Mouse (Mus musculus): ENCODE measurements at regions not wholly inside any gene's neighbourhood (a gene's known extent, or its start where the extent isn't known, plus 50 kb on each side); places are given as distances from the start of the nearest gene placed in this dataset.

DNA sequence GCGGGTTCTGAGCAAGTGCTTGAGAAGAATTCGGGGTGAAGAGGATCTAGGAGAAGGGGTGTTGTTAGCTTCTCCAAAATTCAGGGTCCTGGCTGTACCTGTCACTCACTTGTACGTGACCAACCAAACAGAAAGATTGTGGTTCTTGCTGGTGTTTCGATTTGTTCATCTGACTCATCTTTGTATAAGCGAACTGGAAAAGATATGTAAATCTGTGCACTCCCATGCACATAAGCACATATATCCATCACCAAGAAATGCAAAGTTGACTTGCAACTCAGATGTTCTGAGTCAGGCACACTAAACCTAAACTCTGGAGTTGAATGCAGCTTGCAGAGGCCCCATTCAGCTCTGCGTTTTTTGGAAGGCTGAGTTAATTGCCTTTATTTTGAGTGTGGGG lies 107.4 kb downstream of the Spata18 start:
- WGBS: 88% methylated on average over 6 of the region's 6 CpGs
- no peak for ATAC-seq (ENCODE audit: insufficient number of reproducible peaks, low FRiP score, low TSS enrichment, low read depth)
- Histone ChIP-seq H3K27ac (replicated peaks; ENCODE audit: low read depth, low read length) (no peak overlapping the region), H3K9me3 (ENCODE audit: control insufficient read depth, low read length) (no peaks in the 10 kb centered on the region), H3K4me2 (ENCODE audit: low read depth, severe bottlenecking) (no peak overlapping the region), H3K4me3 (ENCODE audit: low read depth, low read length) (no peak overlapping the region), H3K9ac (ENCODE audit: low read length) (no peak overlapping the region), H3K36me3 (ENCODE audit: control insufficient read depth, insufficient read depth, low read length) (no peaks in the 10 kb centered on the region), H3K27me3 (ENCODE audit: control insufficient read depth, insufficient read depth, low read length) (no peaks in the 10 kb centered on the region), H3K4me1 (ENCODE audit: control insufficient read depth, insufficient read depth, low read length) (peaks cover 10% of the 10 kb centered on the region)
- DNase-seq (ENCODE audit: low spot score): no peak

DNA sequence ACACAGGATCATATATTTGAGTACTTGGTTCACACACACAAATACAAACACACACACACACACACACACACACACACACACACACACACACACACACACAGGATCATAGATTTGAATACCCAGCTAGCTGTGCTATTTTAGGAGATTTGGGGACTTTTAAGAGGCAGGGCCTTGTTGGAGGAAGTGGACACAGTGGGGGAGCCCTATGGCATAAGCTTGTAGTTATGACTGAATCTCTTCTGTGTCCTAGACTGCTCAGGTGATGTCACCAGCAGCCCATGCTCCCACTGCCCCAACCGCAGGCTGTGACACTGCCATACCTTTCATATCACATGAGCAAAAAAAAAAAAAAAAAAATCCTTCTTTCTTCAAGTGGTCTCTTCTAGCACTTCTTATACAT lies 110.1 kb downstream of the Spata18 start:
- Histone ChIP-seq H3K36me3 (ENCODE audit: control insufficient read depth, insufficient read depth, low read length) (no peaks in the 10 kb centered on the region), H3K4me3 (ENCODE audit: low read depth, low read length) (no peak overlapping the region), H3K27me3 (ENCODE audit: control insufficient read depth, insufficient read depth, low read length) (no peaks in the 10 kb centered on the region), H3K4me1 (ENCODE audit: control insufficient read depth, insufficient read depth, low read length) (no peaks in the 10 kb centered on the region), H3K9me3 (ENCODE audit: control insufficient read depth, low read length) (no peaks in the 10 kb centered on the region), H3K4me2 (ENCODE audit: low read depth, severe bottlenecking) (no peak overlapping the region), H3K27ac (replicated peaks; ENCODE audit: low read depth, low read length) (no peak overlapping the region), H3K9ac (ENCODE audit: low read length) (no peak overlapping the region)
- WGBS: 67% methylated on average over 1 of the region's 1 CpGs
- ATAC-seq (ENCODE audit: insufficient number of reproducible peaks, low FRiP score, low TSS enrichment, low read depth) (no peak), DNase-seq (ENCODE audit: low spot score) (no peak)

DNA sequence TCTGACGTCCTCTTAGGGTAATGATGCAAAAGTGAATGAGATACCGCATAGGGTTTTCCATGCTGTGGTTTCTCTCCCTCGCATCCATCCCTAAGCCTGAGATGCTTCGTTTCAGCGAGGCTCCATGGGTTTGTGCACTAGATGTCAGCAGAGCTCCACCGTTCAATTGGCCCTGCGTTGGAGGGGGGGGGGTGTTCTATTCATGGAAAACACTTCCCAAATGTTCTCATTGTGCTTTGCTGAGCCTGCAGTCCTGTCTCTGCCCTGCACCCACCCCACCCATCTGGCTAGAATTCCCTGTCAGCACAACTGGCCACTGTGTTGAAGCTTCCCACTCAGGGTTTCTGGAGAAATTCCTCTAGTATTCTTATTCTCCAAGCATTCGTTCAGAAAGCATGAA lies 110.5 kb downstream of the Spata18 start:
- Histone ChIP-seq H3K27ac (replicated peaks; ENCODE audit: low read depth, low read length) (no peak overlapping the region), H3K4me2 (ENCODE audit: low read depth, severe bottlenecking) (no peak overlapping the region), H3K27me3 (ENCODE audit: control insufficient read depth, insufficient read depth, low read length) (no peaks in the 10 kb centered on the region), H3K9ac (ENCODE audit: low read length) (no peak overlapping the region), H3K4me1 (ENCODE audit: control insufficient read depth, insufficient read depth, low read length) (no peaks in the 10 kb centered on the region), H3K4me3 (ENCODE audit: low read depth, low read length) (no peak overlapping the region), H3K36me3 (ENCODE audit: control insufficient read depth, insufficient read depth, low read length) (no peaks in the 10 kb centered on the region), H3K9me3 (ENCODE audit: control insufficient read depth, low read length) (no peaks in the 10 kb centered on the region)
- DNase-seq (ENCODE audit: low spot score): peak; percentile 80
- WGBS: 31% methylated on average over 8 of the region's 8 CpGs
- peak; percentile 77; the same call in 1 of the 2 replicates for ATAC-seq (ENCODE audit: insufficient number of reproducible peaks, low FRiP score, low TSS enrichment, low read depth)

DNA sequence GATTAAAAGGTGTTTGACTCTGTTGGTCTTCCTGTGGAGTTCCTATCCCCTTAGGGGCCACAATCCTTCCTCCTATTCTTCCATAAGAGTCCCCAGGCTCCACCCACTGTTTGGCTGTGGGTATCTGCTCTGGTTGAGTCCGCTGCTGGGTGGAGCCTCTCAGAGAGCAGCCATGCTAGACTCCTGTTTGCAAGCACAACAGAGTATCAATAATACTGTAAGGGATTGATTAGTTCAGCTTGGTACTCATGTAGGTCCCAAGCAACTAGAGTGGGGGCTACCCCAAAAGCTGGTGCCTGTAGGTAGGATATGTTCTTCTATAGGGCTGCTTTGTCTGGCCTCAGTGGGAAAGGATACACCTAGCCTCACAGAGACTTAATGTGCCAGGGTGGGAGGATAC lies 113.0 kb downstream of the Spata18 start:
- H3K36me3 ChIP-seq (ENCODE audit: control insufficient read depth, insufficient read depth, low read length): no peaks in the 10 kb centered on the region
- no peaks in the 10 kb centered on the region for H3K9me3 ChIP-seq (ENCODE audit: control insufficient read depth, low read length)
- DNase-seq (ENCODE audit: low spot score) (no peak), ATAC-seq (ENCODE audit: insufficient number of reproducible peaks, low FRiP score, low TSS enrichment, low read depth) (no peak)
- H3K4me1 ChIP-seq (ENCODE audit: control insufficient read depth, insufficient read depth, low read length): no peaks in the 10 kb centered on the region
- H3K4me3 ChIP-seq (ENCODE audit: low read depth, low read length): no peak overlapping the region
- H3K4me2 ChIP-seq (ENCODE audit: low read depth, severe bottlenecking): no peak overlapping the region
- 80% methylated on average over 1 of the region's 1 CpGs for WGBS
- H3K9ac ChIP-seq (ENCODE audit: low read length): no peak overlapping the region
- no peaks in the 10 kb centered on the region for H3K27me3 ChIP-seq (ENCODE audit: control insufficient read depth, insufficient read depth, low read length)
- no peak overlapping the region for H3K27ac ChIP-seq (replicated peaks; ENCODE audit: low read depth, low read length)

DNA sequence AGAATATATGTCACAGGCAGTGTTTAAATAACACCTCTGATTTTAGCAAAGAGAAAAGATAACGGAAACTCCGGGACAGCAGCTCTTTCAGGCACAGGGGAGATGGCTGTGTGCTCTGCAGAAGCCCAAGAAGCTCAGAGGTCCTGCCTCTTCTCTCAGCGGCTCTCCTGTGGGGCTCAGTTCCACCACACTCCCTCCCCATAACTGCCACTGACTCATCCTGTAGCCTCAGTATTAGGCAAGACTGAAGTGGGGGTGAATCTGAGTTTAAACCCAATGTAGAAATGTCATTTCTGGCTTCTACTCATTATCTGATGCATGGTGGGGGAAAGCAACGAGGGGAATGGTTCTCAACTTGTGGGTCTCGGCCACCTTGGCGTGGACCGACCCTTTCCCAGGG lies 114.3 kb downstream of the Spata18 start:
- no peaks in the 10 kb centered on the region for H3K4me1 ChIP-seq (ENCODE audit: control insufficient read depth, insufficient read depth, low read length)
- 89% methylated on average over 7 of the region's 7 CpGs for WGBS
- H3K4me2 ChIP-seq (ENCODE audit: low read depth, severe bottlenecking): no peak overlapping the region
- H3K9ac ChIP-seq (ENCODE audit: low read length): no peak overlapping the region
- H3K9me3 ChIP-seq (ENCODE audit: control insufficient read depth, low read length): no peaks in the 10 kb centered on the region
- no peaks in the 10 kb centered on the region for H3K36me3 ChIP-seq (ENCODE audit: control insufficient read depth, insufficient read depth, low read length)
- DNase-seq (ENCODE audit: low spot score) (no peak), ATAC-seq (ENCODE audit: insufficient number of reproducible peaks, low FRiP score, low TSS enrichment, low read depth) (no peak)
- no peak overlapping the region for H3K27ac ChIP-seq (replicated peaks; ENCODE audit: low read depth, low read length)
- no peak overlapping the region for H3K4me3 ChIP-seq (ENCODE audit: low read depth, low read length)
- no peaks in the 10 kb centered on the region for H3K27me3 ChIP-seq (ENCODE audit: control insufficient read depth, insufficient read depth, low read length)

DNA sequence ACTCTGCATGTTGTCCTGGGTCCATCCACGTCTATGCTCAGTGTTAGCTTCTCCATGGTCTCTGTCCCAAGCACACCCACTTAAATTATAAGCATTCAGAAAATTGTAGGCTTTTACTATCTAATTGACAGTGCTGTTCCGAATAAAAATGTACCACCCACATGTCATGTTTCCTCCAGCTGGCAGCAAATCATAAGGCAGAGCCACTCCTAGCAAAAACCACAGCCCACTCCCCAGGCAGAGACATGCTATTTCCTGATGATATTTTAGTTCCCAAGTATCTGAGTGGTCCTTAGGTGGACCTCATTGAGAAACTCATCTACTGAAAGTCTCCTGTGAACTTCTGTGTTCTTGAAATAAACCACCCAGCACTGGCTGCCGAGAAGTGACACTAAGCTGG lies 117.1 kb downstream of the Spata18 start:
- Histone ChIP-seq H3K9ac (ENCODE audit: low read length) (no peak overlapping the region), H3K27ac (replicated peaks; ENCODE audit: low read depth, low read length) (no peak overlapping the region), H3K4me2 (ENCODE audit: low read depth, severe bottlenecking) (no peak overlapping the region), H3K4me3 (ENCODE audit: low read depth, low read length) (no peak overlapping the region), H3K4me1 (ENCODE audit: control insufficient read depth, insufficient read depth, low read length) (no peaks in the 10 kb centered on the region), H3K36me3 (ENCODE audit: control insufficient read depth, insufficient read depth, low read length) (no peaks in the 10 kb centered on the region), H3K9me3 (ENCODE audit: control insufficient read depth, low read length) (peaks cover 6% of the 10 kb centered on the region; the same call in 1 of the 2 replicates), H3K27me3 (ENCODE audit: control insufficient read depth, insufficient read depth, low read length) (no peaks in the 10 kb centered on the region)
- DNase-seq (ENCODE audit: low spot score) (no peak), ATAC-seq (ENCODE audit: insufficient number of reproducible peaks, low FRiP score, low TSS enrichment, low read depth) (no peak)
- WGBS: 69% methylated on average over 3 of the region's 3 CpGs

DNA sequence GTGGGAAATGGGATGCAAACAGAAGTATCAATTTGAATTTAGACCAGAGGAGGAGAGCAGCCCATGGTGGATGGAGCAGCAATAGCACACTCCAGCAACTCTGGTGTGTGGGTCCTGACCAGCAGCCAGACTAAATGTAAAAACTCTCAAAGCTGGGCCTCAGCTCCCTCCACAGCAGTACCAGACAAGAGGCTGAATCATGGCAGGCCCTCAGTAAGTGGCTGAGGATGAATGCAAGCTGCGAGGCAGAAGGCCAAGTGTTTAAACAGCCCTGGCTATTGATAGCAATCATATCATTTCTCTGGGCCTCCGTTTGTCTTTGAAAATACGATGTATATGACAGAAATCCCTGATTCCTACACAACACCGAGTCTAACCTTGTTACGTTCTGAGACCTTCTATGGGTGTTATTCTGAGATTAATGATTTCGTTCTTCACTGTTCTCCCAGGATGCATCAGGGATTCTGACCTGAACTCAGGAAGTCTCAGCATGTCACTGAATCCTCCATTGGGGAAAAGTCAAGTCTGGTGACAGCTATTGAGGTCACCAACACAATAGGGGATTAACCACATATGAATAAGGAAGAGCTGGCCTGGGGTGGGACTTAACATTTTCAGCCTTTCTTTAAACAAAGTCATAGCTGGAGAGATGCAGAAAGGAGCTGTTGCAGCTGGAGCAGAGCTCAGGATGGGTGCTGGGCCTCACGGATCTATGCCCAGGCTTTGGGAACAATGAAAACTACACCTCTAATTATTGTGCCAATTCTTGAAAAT lies 124.8 kb downstream of the Spata18 start:
- Histone ChIP-seq H3K4me3 (ENCODE audit: low read depth, low read length) (no peak overlapping the region), H3K27ac (replicated peaks; ENCODE audit: low read depth, low read length) (no peak overlapping the region), H3K4me1 (ENCODE audit: control insufficient read depth, insufficient read depth, low read length) (0 out of 2 replicates have a peak, but pooled peaks cover 2% of the 10 kb centered on the region), H3K27me3 (ENCODE audit: control insufficient read depth, insufficient read depth, low read length) (no peaks in the 10 kb centered on the region), H3K9ac (ENCODE audit: low read length) (no peak overlapping the region), H3K36me3 (ENCODE audit: control insufficient read depth, insufficient read depth, low read length) (no peaks in the 10 kb centered on the region), H3K9me3 (ENCODE audit: control insufficient read depth, low read length) (peaks cover 6% of the 10 kb centered on the region; the same call in 1 of the 2 replicates), H3K4me2 (ENCODE audit: low read depth, severe bottlenecking) (no peak overlapping the region)
- DNase-seq (ENCODE audit: low spot score): no peak
- 90% methylated on average over 7 of the region's 7 CpGs for WGBS
- no peak for ATAC-seq (ENCODE audit: insufficient number of reproducible peaks, low FRiP score, low TSS enrichment, low read depth)

DNA sequence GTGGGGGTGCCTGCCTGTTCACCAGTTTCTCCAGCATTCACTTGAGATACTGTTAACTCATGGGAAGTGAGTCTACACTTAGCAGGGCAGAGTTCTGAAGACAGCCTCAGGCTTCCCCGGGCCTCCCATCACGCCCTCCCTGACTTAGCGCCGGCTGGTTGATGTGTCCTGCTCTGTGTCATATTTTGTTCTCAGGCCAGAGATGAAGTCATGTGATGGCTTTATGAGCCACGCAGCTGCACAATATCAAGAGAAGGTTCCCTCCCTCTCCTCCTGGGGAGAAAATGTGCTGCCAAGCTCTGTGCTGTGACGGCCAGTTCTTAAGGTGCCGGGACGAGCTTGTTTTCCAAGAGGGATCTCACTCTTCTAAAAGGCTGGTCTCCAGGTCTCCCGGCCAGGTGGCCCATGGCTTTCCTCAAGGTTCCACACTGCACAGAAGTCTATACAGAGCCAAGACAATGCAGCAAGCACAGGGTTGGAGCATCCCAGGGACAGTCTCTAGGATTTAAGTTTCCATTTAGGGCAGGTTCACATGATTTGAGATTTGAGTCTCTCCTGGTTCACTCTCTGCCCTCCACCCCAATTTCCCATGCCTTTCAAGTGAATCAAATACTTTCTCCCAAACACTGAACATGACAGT lies 126.2 kb downstream of the Spata18 start:
- no peaks in the 10 kb centered on the region for H3K27me3 ChIP-seq (ENCODE audit: control insufficient read depth, insufficient read depth, low read length)
- no peak overlapping the region for H3K4me3 ChIP-seq (ENCODE audit: low read depth, low read length)
- H3K4me2 ChIP-seq (ENCODE audit: low read depth, severe bottlenecking): no peak overlapping the region
- no peak overlapping the region for H3K27ac ChIP-seq (replicated peaks; ENCODE audit: low read depth, low read length)
- 0 out of 2 replicates have a peak, but pooled peaks have one; percentile 25 for ATAC-seq (ENCODE audit: insufficient number of reproducible peaks, low FRiP score, low TSS enrichment, low read depth)
- peaks cover 2% of the 10 kb centered on the region; the same call in 1 of the 2 replicates for H3K9me3 ChIP-seq (ENCODE audit: control insufficient read depth, low read length)
- peaks cover 5% of the 10 kb centered on the region; the same call in 1 of the 2 replicates for H3K4me1 ChIP-seq (ENCODE audit: control insufficient read depth, insufficient read depth, low read length)
- no peak for DNase-seq (ENCODE audit: low spot score)
- H3K9ac ChIP-seq (ENCODE audit: low read length): no peak overlapping the region
- WGBS: 81% methylated on average over 9 of the region's 9 CpGs
- no peaks in the 10 kb centered on the region for H3K36me3 ChIP-seq (ENCODE audit: control insufficient read depth, insufficient read depth, low read length)
